Mouse (Mus musculus) cerebellum, adult 9-10 months (tissue): ENCODE measurements around the gene Nav1.
A peak's percentile ranks its signal among the peaks of the same experiment; 100 is the strongest.

Experiments used
- DNase-seq: peaks from one replicate; pipeline ENCODE4 v3.0.0; 2022

Nav1 gene

GRCm38 (mm10) chr1:135581001-135581400, 26.1 kb downstream of the Nav1 start:
- no peak for DNase-seq

- DNase-seq = no peak
These were observed 28.0 kb downstream of the Nav1 start for GRCm38 (mm10) chr1:135579111-135579510.

GRCm38 (mm10) chr1:135577793-135578192, 29.3 kb downstream of the Nav1 start:
- DNase-seq = no peak

GRCm38 (mm10) chr1:135575393-135575792, 31.7 kb downstream of the Nav1 start:
- DNase-seq = no peak

GRCm38 (mm10) chr1:135574451-135575208, 32.5 kb downstream of the Nav1 start:
- no peak for DNase-seq

- no peak for DNase-seq
These were observed 34.8 kb downstream of the Nav1 start for GRCm38 (mm10) chr1:135572139-135572892.

- DNase-seq = no peak
These were observed 39.0 kb downstream of the Nav1 start for GRCm38 (mm10) chr1:135568087-135568486.

GRCm38 (mm10) chr1:135566611-135567010, 40.5 kb downstream of the Nav1 start:
- DNase-seq = no peak

GRCm38 (mm10) chr1:135565775-135566174, 41.3 kb downstream of the Nav1 start:
- no peak for DNase-seq

GRCm38 (mm10) chr1:135564660-135565519, 42.2 kb downstream of the Nav1 start:
- DNase-seq = no peak

GRCm38 (mm10) chr1:135563781-135564414, 43.2 kb downstream of the Nav1 start:
- no peak for DNase-seq

- DNase-seq = no peak
These were observed 44.0 kb downstream of the Nav1 start for GRCm38 (mm10) chr1:135562982-135563650.

GRCm38 (mm10) chr1:135562115-135562514, 45.0 kb downstream of the Nav1 start:
- no peak for DNase-seq

- DNase-seq = no peak
These were observed 45.8 kb downstream of the Nav1 start for GRCm38 (mm10) chr1:135561282-135561681.

- no peak for DNase-seq
These were observed 49.1 kb downstream of the Nav1 start for GRCm38 (mm10) chr1:135557976-135558375.

GRCm38 (mm10) chr1:135555885-135556284, 51.2 kb downstream of the Nav1 start:
- no peak for DNase-seq

GRCm38 (mm10) chr1:135554632-135555260, 52.3 kb downstream of the Nav1 start:
- no peak for DNase-seq

GRCm38 (mm10) chr1:135553615-135554014, 53.5 kb downstream of the Nav1 start:
- no peak for DNase-seq

GRCm38 (mm10) chr1:135553154-135553553, 53.9 kb downstream of the Nav1 start:
- DNase-seq = no peak

GRCm38 (mm10) chr1:135550886-135551285, 56.2 kb downstream of the Nav1 start:
- DNase-seq = no peak

- DNase-seq = peak; percentile 43
These were observed 58.3 kb downstream of the Nav1 start for GRCm38 (mm10) chr1:135548750-135549149.

GRCm38 (mm10) chr1:135546099-135546498, 61.0 kb downstream of the Nav1 start:
- no peak for DNase-seq
